Mouse (Mus musculus): ENCODE data around the gene Ndel1.

- TF ChIP-seq POLR2A (IDR thresholded peaks at IDR 0.05; ENCODE audit: insufficient read depth, low read depth, low read length) (no peak), CTCF (IDR thresholded peaks at IDR 0.05; ENCODE audit: insufficient read depth, low read depth, low read length) (no peak)
Measured at GRCm38 (mm10) chr11:68886091-68886490, 14.4 kb upstream of the Ndel1 start.
